Mouse (Mus musculus) G1E (cell line): ENCODE data around the gene Rreb1. TPM values are rescaled to one million over a fixed set of nuclear protein-coding genes. Genes with fewer than 3 reads are reported as not detected.

Experiments used
- ATAC-seq: 2 replicates; pipeline ENCODE4 v1.8.0; 2016; ENCODE audit warnings: mild to moderate bottlenecking; ENCODE audit not compliant: insufficient number of reproducible peaks, poor library complexity, low FRiP score, severe bottlenecking; ENCODE audit errors: extremely low read depth
- DNase-seq: peaks from one replicate; pipeline ENCODE4 v3.0.0; 2012; ENCODE audit warnings: low spot score
- H3K27me3 ChIP-seq: 2 replicates; pipeline ENCODE4 v1.6.1; 2012; ENCODE audit warnings: mild to moderate bottlenecking, low read length, inconsistent platforms; ENCODE audit not compliant: insufficient read depth
- H3K36me3 ChIP-seq: replicated peaks from 2 replicates; pipeline ENCODE3; 2012; ENCODE audit warnings: mild to moderate bottlenecking, inconsistent platforms
- H3K4me1 ChIP-seq: 2 replicates; pipeline ENCODE4 v1.6.1; 2012; ENCODE audit warnings: low read depth, low read length, inconsistent platforms, mixed read lengths; ENCODE audit not compliant: insufficient read depth
- H3K4me3 ChIP-seq: 2 replicates; pipeline ENCODE4 v1.5.1; 2012; ENCODE audit warnings: low read depth, mild to moderate bottlenecking, inconsistent platforms, low read length, moderate library complexity, mixed read lengths
- H3K9me3 ChIP-seq: replicated peaks from 2 replicates; pipeline ENCODE4 v1.6.1; 2012; ENCODE audit warnings: inconsistent platforms
- CTCF ChIP-seq: IDR thresholded peaks from 2 replicates; pipeline ENCODE4 v1.5.1; 2012; ENCODE audit warnings: low read depth, low read length, inconsistent platforms, mixed read lengths
- GATA1 ChIP-seq: IDR thresholded peaks from 2 replicates; pipeline ENCODE4 v1.6.1; 2012; ENCODE audit warnings: borderline replicate concordance, low read length, inconsistent platforms, mixed read lengths
- GATA2 ChIP-seq: IDR thresholded peaks from 2 replicates; pipeline ENCODE4 v1.6.1; 2012; ENCODE audit warnings: low read depth, low read length, inconsistent platforms, borderline replicate concordance
- POLR2AphosphoS5 ChIP-seq: IDR thresholded peaks from 2 replicates; pipeline ENCODE4 v1.6.1; 2012; ENCODE audit warnings: low read depth, low read length, inconsistent platforms; ENCODE audit not compliant: insufficient replicate concordance
- TAL1 ChIP-seq: conservative IDR thresholded peaks from 2 replicates; pipeline ENCODE4 v1.6.1; 2012; ENCODE audit warnings: low read depth, low read length, inconsistent platforms, mixed read lengths
- polyA plus RNA-seq: library from polyadenylated mRNA; stranded (reverse); fragments of >175 nt; gene quantifications from 2 replicates; pipeline ENCODE4 v1.2.3, GENCODE M21; 2012
- total RNA-seq, 2 experiments: library from RNA; stranded (forward) in 1 of 2; stranded (reverse) in 1 of 2; fragments of 200-1000 nt in 1 of 2; fragments of >200 nt in 1 of 2; fragmentation: Nextera tagmentation in 1 of 2; gene quantifications; 2 replicates each; pipeline ENCODE4 v1.2.3; 2014 to 2017

Gene Rreb1
- total RNA-seq (2014; fragmentation: Nextera tagmentation) (106 and 122 TPM in 2 replicates), total RNA-seq (2017) (16.8 and 16.9 TPM in 2 replicates), polyA plus RNA-seq (81.6 and 87.2 TPM in 2 replicates)

- ATAC-seq = no peak
Observed at GRCm38 (mm10) chr13:37778147-37778593, at the start of gene Rreb1. Gene Rreb1, plus strand, starts transcription at chr13:37778400.

GRCm38 (mm10) chr13:37728551-37728950 lies 49.6 kb upstream of the Rreb1 start:
- ATAC-seq = no peak
- no peak overlapping the region for H3K4me3 ChIP-seq
- H3K4me1 ChIP-seq = no peaks in the 10 kb centered on the region
- no peaks in the 10 kb centered on the region for H3K9me3 ChIP-seq
- TF ChIP-seq TAL1 (no peak), GATA1 (no peak), CTCF (no peak), POLR2AphosphoS5 (no peak), GATA2 (no peak)
- no peaks in the 10 kb centered on the region for H3K36me3 ChIP-seq
- no peak for DNase-seq
- H3K27me3 ChIP-seq = peaks cover 8% of the 10 kb centered on the region; the same call in 1 of the 2 replicates

More at GRCm38 (mm10) chr13:37778147-37778593, at the start of gene Rreb1:
- peaks cover 30% of the 10 kb centered on the region for H3K27me3 ChIP-seq
- no peak for DNase-seq
- peaks cover 8% of the 10 kb centered on the region for H3K4me1 ChIP-seq
- H3K4me3 ChIP-seq = no peak within 1 kb of the TSS
- H3K36me3 ChIP-seq = no peaks in the 10 kb centered on the region
- H3K9me3 ChIP-seq = no peaks in the 10 kb centered on the region; the same call in 1 of the 2 replicates
- TF ChIP-seq GATA2 = no peak
- no peak for TF ChIP-seq TAL1
- no peak for TF ChIP-seq CTCF
- no peak for TF ChIP-seq GATA1
- TF ChIP-seq POLR2AphosphoS5 = no peak

DNA sequence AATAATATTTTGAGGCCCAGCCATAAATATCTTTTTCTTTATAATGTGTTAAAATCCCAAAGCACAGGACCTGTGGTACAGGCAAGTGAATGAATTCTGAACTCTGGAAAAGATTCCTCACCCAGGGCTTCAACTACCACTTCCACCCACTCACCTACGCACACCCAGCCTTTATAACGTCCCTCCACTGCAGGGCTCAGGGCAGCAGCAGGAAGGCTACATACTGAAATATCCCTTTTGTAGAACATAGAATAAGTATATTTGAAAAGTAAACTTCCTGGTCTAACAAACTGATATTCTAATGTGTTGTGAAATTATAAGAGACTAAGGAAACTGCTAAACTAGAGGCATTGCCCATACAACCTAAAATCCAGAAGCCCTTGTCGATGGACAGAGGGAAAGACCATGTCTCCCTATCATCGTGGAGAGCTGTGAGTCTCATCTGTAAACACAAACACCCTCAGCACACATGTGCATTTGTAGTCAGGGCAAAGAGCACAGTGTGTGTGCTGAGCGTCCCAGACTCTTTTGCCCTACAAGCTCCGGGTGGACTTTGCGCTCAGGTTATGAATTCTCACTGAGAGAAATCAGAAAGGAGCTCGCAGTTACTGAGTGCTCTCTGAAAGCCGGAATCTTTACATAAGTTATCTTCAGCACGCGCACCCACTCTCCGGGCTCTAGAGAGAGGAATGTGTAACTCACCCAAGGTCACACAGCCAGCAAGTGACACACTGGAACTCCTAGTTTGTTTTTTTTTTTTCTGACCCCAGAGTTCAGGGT lies 46.1 kb upstream of the Rreb1 start:
- Histone ChIP-seq H3K9me3 (no peaks in the 10 kb centered on the region), H3K36me3 (no peaks in the 10 kb centered on the region), H3K4me1 (no peaks in the 10 kb centered on the region), H3K4me3 (no peak overlapping the region), H3K27me3 (peaks cover 22% of the 10 kb centered on the region)
- DNase-seq (no peak), ATAC-seq (no peak)
- no peak for TF ChIP-seq POLR2AphosphoS5
- TF ChIP-seq GATA2 = no peak
- no peak for TF ChIP-seq CTCF
- no peak for TF ChIP-seq TAL1
- no peak for TF ChIP-seq GATA1

- Histone ChIP-seq H3K36me3 (no peaks in the 10 kb centered on the region), H3K9me3 (no peaks in the 10 kb centered on the region), H3K4me1 (no peaks in the 10 kb centered on the region), H3K4me3 (no peak overlapping the region), H3K27me3 (peaks cover 22% of the 10 kb centered on the region)
- ATAC-seq (no peak), DNase-seq (no peak)
- TF ChIP-seq GATA1 = no peak
- TF ChIP-seq POLR2AphosphoS5 = no peak
- no peak for TF ChIP-seq CTCF
- TF ChIP-seq TAL1 = no peak
- no peak for TF ChIP-seq GATA2
Observed at GRCm38 (mm10) chr13:37734501-37734900, 43.7 kb upstream of the Rreb1 start.

DNA sequence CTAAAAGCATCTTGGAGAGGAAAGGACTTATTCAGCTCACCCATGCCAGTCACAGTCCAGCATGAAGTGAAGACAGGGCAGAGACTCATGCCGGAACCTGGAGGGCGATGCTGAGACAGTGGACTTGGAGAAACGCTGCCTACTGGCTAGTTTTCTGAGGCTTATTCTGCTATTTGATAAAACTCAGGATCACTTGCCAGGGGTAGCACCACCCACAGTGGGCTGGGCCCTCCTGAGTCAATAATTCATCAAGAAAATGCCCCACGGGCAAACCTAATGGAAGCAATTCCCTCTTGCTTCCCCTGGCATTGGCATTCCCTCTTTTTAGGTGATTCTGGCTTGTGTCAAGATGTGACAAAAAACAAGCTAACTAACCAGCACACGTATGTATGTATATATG lies 38.1 kb upstream of the Rreb1 start:
- TF ChIP-seq TAL1 (no peak), GATA1 (no peak), CTCF (no peak), GATA2 (no peak)
- ATAC-seq (no peak), DNase-seq (no peak)
- Histone ChIP-seq H3K9me3 (no peaks in the 10 kb centered on the region), H3K4me3 (no peak overlapping the region), H3K4me1 (peaks cover 2% of the 10 kb centered on the region; the same call in 1 of the 2 replicates), H3K27me3 (peaks cover 5% of the 10 kb centered on the region), H3K36me3 (no peaks in the 10 kb centered on the region)

GRCm38 (mm10) chr13:37740752-37741151 lies 37.4 kb upstream of the Rreb1 start:
- ATAC-seq (no peak), DNase-seq (no peak)
- Histone ChIP-seq H3K27me3 (peaks cover 2% of the 10 kb centered on the region; the same call in 1 of the 2 replicates), H3K4me1 (peaks cover 2% of the 10 kb centered on the region; the same call in 1 of the 2 replicates), H3K4me3 (no peak overlapping the region), H3K9me3 (no peaks in the 10 kb centered on the region), H3K36me3 (no peaks in the 10 kb centered on the region)
- TF ChIP-seq CTCF = no peak
- TF ChIP-seq GATA1 = no peak
- no peak for TF ChIP-seq TAL1
- TF ChIP-seq GATA2 = no peak
- no peak for TF ChIP-seq POLR2AphosphoS5
